Mouse (Mus musculus) right cerebral cortex, postnatal 14 days (tissue): ENCODE data around the gene Higd2a.
"Not testable (repeated sequence)": the region's sequence is repeated elsewhere in the genome, so short reads cannot be mapped to it uniquely, and the experiment has no call there.

ENCODE experiments used
- DNase-seq: peaks from one replicate; pipeline ENCODE4 v3.0.0; 2022

Gene Higd2a

DNA sequence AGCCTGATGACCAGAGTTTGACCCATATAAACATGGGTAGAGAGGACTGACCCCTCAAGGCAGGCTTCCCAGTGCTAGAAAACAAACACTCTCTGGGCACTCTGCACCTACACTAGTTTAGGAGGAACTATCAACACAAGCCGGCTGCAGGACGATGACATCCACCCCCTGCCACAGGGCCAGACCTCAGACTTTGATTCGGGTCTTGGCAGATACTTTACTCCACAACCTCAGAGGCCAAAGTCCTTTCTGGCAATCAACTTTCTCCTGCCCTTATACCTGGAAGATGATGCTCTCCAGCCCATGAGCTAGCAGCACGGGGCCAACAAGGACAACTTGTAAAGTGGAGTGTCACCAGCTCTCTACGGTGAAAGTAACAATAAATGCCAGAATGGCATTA lies 7.1 kb upstream of the Higd2a start:
- no peak for DNase-seq

- no peak for DNase-seq
Observed at GRCm38 (mm10) chr13:54585831-54586230, 4.2 kb upstream of the Higd2a start.

DNA sequence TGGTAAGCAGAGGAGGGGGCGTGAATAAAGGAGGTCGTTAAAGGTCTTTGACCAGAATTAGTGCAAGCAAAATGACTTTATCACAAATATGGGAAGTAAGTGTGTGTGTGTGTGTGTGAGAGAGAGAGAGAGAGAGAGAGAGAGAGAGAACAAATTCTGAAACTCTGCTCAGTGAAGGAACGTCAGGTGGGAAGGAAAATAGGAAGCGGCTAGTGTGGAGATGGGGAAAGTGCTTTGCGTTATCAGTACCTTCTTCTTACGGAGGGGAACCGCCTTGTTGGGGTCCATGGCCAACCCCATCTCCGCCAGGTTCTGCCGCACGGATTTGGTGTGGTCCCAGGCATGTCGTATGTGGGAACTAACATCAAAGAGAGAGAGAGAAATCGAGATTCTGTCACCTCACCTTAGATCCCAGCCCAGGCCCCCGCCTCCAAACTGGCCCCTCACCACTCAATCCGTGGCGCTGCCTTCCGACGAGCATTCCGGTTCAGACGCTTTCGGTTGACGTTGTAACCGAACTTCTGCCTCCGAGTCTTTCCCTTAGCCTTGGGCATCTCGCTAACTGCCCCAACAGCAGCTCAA lies 502 bp upstream of the Higd2a start:
- peak; percentile 50 for DNase-seq

DNA sequence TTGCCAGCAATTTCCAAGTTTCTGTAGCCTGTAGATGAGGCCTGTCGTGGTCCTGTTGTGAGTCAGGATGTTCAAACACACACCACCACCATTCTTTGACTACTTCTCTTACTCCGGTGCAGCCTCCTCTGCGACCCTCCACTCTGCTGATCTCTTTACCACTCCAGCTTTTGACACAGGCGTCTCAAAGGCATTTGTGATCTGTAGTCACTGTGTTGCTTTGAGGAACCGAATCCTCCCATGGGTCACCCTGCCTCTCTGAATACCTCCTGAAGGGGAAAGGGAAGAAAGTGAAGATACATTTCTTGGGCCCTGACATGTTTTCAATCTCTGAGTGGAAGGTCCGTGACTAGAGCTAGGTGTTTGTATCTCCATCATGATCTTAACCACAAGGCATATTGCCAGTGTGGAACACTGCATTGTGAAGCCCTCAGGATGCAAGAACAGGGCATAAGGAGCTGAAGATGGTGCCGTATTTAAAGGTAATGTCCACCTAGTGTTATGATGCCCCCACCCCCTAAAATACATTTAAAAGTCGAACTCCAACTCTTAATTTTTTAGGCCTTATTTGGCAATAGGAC lies 1.9 kb downstream of the Higd2a start:
- no peak for DNase-seq

DNA sequence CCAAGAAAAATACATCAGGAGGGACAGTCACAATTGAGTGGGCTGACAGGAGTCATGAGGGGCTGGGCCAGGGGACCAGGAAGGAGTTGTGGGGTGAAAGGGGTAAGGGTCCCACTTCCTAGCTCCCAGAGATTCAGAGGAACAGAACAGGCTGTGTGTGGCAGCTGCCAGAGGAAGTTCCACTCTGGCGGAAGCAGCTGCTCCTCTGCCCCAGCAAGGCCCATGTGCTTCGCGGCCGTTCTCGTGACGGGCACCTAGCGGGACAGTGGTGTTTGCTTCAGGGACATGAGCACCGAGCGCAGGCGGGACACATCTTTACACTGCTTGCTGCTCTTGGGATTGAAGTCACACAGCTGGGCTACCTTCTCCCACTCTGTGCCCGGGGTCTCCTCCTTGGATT lies 3.6 kb downstream of the Higd2a start:
- no peak for DNase-seq

GRCm38 (mm10) chr13:54596107-54596690 lies 6.2 kb downstream of the Higd2a start:
- DNase-seq, result no peak

- DNase-seq, result no peak
Observed at GRCm38 (mm10) chr13:54596870-54597269, 6.9 kb downstream of the Higd2a start.

GRCm38 (mm10) chr13:54598622-54599143 lies 8.7 kb downstream of the Higd2a start:
- DNase-seq, result no peak

- no peak for DNase-seq
Observed at GRCm38 (mm10) chr13:54602639-54603111, 12.7 kb downstream of the Higd2a start.

DNA sequence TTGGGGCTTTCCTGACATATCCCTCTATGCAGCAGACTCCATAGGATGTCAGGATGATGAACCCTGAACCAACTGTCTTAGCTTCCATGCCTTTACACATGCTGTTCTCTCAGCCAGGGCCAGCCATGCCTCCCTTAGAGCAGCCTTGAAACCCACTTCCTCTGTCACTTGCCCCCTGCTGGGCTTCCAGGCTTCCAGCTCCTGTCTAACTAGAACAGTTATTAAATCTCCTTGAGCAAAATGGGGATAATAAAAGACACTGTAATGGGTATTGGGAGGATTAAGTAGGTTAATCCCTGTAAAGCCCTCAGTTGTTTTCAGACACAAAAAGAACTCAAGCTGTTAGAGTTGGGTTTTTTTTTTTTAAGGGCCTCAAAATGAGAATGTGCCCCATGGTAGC lies 13.5 kb downstream of the Higd2a start:
- DNase-seq, result no peak

GRCm38 (mm10) chr13:54604221-54604620 lies 14.2 kb downstream of the Higd2a start:
- no peak for DNase-seq

- no peak for DNase-seq
Observed at GRCm38 (mm10) chr13:54605426-54605825, 15.4 kb downstream of the Higd2a start.

- DNase-seq, result no peak
Observed at GRCm38 (mm10) chr13:54607204-54607603, 17.2 kb downstream of the Higd2a start.

GRCm38 (mm10) chr13:54608002-54608401 lies 18.0 kb downstream of the Higd2a start:
- no peak for DNase-seq

GRCm38 (mm10) chr13:54608666-54609065 lies 18.7 kb downstream of the Higd2a start:
- no peak for DNase-seq

DNA sequence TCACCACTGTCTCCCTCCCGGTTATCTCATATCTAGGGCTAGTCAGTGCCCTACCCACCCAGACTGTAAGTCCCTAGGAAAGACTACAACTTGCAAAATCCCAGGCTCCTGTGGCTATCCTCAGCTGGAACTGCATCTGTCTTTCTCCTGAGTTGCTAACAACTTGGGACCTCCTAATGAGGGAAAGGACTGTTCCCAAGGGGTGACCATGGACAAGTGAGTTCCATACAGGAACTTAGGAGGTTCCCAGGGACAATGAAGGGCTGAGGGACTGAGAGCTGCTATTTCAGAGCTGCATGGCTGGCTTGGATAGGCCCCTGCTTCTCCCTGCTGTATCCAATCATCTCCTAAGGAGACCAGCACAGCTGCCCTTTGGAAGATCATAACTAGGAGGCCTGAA lies 19.3 kb downstream of the Higd2a start:
- no peak for DNase-seq

DNA sequence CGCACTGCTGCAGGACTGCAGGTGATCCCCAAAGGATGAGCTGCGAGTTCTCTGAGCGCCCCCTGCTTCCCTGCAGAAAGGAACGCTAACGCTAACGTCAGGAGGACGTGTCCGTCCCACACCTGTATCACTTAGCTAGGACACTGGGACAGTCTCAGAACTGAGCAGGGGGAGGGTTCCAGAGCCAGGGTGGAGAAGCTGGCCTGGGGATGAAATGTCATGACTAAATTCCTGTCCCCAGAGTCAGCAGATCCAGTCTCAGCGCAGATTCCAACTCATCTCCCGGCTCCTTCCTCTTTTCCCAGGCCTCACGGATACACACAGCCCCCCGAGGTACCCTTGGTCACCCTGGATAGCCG lies 20.6 kb downstream of the Higd2a start:
- no peak for DNase-seq

- DNase-seq, result peak; percentile 94
Observed at GRCm38 (mm10) chr13:54610972-54611754, 21.2 kb downstream of the Higd2a start, which contains the start of gene Cltb. Cltb (minus strand) TSS chr13:54611344.

DNA sequence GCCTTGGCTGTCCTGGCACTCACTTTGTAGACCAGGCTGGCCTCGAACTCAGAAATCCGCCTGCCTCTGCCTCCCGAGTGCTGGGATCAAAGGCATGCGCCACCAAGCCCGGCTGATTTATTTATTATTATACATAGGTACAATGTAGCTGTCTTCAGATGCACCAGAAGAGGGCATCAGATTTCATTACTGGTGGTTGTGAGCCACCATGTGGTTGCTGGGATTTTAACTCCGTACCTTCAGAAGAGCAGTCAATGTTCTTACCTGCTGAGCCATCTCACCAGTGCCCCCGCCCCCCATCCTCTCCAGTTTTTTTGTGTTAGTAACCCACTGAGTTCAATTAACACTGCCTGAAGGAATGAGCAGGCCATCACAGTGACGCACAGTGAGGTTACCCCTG lies 23.1 kb downstream of the Higd2a start:
- DNase-seq, result not testable (repeated sequence)

- DNase-seq, result no peak
Observed at GRCm38 (mm10) chr13:54616307-54616706, 26.3 kb downstream of the Higd2a start.

- no peak for DNase-seq
Observed at GRCm38 (mm10) chr13:54616998-54617397, 27.0 kb downstream of the Higd2a start.

GRCm38 (mm10) chr13:54621155-54621932 lies 31.3 kb downstream of the Higd2a start, which contains the start of gene Faf2:
Faf2 (plus strand) TSS chr13:54621784.
- DNase-seq, result peak; percentile 99
